Mouse (Mus musculus): Measurements from ENCODE around the gene Gtf3c2.

GRCm38 (mm10) chr5:31138241-31138967 is 41.5 kb downstream of the Gtf3c2 start, which contains the start of gene Ucn:
- TF ChIP-seq CTCF (IDR thresholded peaks at IDR 0.05; ENCODE audit: low read depth) (no peak), EP300 (IDR thresholded peaks at IDR 0.05; ENCODE audit: low read depth) (no peak)

Measured in heart, postnatal 0 days (tissue).